Mouse (Mus musculus) kidney, adult 8-10 months (tissue): ENCODE measurements at regions not wholly inside any gene's neighbourhood (a gene's known extent, or its start where the extent isn't known, plus 50 kb on each side); places are given as distances from the start of the nearest gene placed in this dataset.
A peak's percentile ranks its signal among the peaks of the same experiment; 100 is the strongest.
"Not testable (repeated sequence)": the region's sequence is repeated elsewhere in the genome, so short reads cannot be mapped to it uniquely, and the experiment has no call there.

Source experiments
- DNase-seq, 2 experiments: peaks; one replicate each; pipeline ENCODE4 v3.0.0; 2022

GRCm38 (mm10) chr2:18617520-18617919 lies 54.7 kb upstream of the Commd3 start:
- no peak for DNase-seq

- no peak for DNase-seq
These were observed 62.4 kb upstream of the Commd3 start for GRCm38 (mm10) chr2:18609868-18610185.

- no peak for DNase-seq
These were observed 62.9 kb upstream of the Commd3 start for GRCm38 (mm10) chr2:18609075-18609867.

- peak; percentile 11 to 27 for DNase-seq
These were observed 63.7 kb upstream of the Commd3 start for GRCm38 (mm10) chr2:18608260-18609074.

GRCm38 (mm10) chr2:18607586-18608259 lies 64.5 kb upstream of the Commd3 start:
- DNase-seq, result no peak

- DNase-seq, result no peak
These were observed 65.1 kb upstream of the Commd3 start for GRCm38 (mm10) chr2:18607088-18607487.

- no peak for DNase-seq
These were observed 80.0 kb upstream of the Commd3 start for GRCm38 (mm10) chr2:18592221-18592620.

- peak in 1 of 2 experiments; percentile 24 for DNase-seq
These were observed 84.0 kb upstream of the Commd3 start for GRCm38 (mm10) chr2:18588232-18588631.

GRCm38 (mm10) chr2:18587746-18588231 lies 84.4 kb upstream of the Commd3 start:
- DNase-seq, result peak; percentile 6 to 19

- peak; percentile 74 to 87 for DNase-seq
These were observed 85.1 kb upstream of the Commd3 start for GRCm38 (mm10) chr2:18586925-18587724.

GRCm38 (mm10) chr2:18585564-18586336 lies 86.4 kb upstream of the Commd3 start:
- DNase-seq, result no peak

- DNase-seq, result no peak
These were observed 114.1 kb upstream of the Commd3 start for GRCm38 (mm10) chr2:18558133-18558532.

- no peak for DNase-seq
These were observed 124.1 kb upstream of the Commd3 start for GRCm38 (mm10) chr2:18547964-18548643.

- no peak for DNase-seq
These were observed 131.8 kb upstream of the Dnajc1 start for GRCm38 (mm10) chr2:18524387-18524786.

- DNase-seq, result peak; percentile 23 to 28
These were observed 131.3 kb upstream of the Dnajc1 start for GRCm38 (mm10) chr2:18523911-18524310.

GRCm38 (mm10) chr2:18513435-18513834 lies 120.8 kb upstream of the Dnajc1 start:
- no peak for DNase-seq

- no peak for DNase-seq
These were observed 116.7 kb upstream of the Dnajc1 start for GRCm38 (mm10) chr2:18509317-18509716.

- peak; percentile 3 to 14 for DNase-seq
These were observed 80.7 kb upstream of the Dnajc1 start for GRCm38 (mm10) chr2:18473361-18473771.

- DNase-seq, result no peak
These were observed 68.3 kb upstream of the Dnajc1 start for GRCm38 (mm10) chr2:18460901-18461300.

- DNase-seq, result not testable (repeated sequence)
These were observed 67.7 kb upstream of the Dnajc1 start for GRCm38 (mm10) chr2:18460281-18460680.

- not testable (repeated sequence) for DNase-seq
These were observed 60.8 kb upstream of the Dnajc1 start for GRCm38 (mm10) chr2:18453426-18453825.
